Mouse (Mus musculus) megakaryocyte, embryonic 14.5 days (primary cell): ENCODE results near the gene E330014E10Rik.
"Not testable (repeated sequence)": the region's sequence is repeated elsewhere in the genome, so short reads cannot be mapped to it uniquely, and the experiment has no call there.

Source experiments
- FLI1 ChIP-seq: IDR thresholded peaks from 2 replicates; pipeline ENCODE4 v1.6.1; 2012; ENCODE audit warnings: low read length, inconsistent platforms, mixed read lengths
- GATA1 ChIP-seq: IDR thresholded peaks from 3 replicates; pipeline ENCODE4 v1.6.1; 2012; ENCODE audit warnings: mixed read lengths, low read length, inconsistent platforms, borderline replicate concordance

GRCm38 (mm10) chr5:95775690-95776089 is at the start of gene E330014E10Rik:
- not testable (repeated sequence) for TF ChIP-seq GATA1, FLI1
